Mouse (Mus musculus): ENCODE data around the gene Gm29564.
"Not testable (repeated sequence)": the region's sequence is repeated elsewhere in the genome, so short reads cannot be mapped to it uniquely, and the experiment has no call there.

Gene Gm29564

GRCm38 (mm10) chrY:78212693-78213092, at the start of gene Gm29564:
Gm29564 (plus strand) TSS chrY:78212993.
- not testable (repeated sequence) for DNase-seq
